Mouse (Mus musculus) adrenal gland, postnatal 14 days (tissue): ENCODE data around the gene Abcc10. TPM values are rescaled to one million over a fixed set of nuclear protein-coding genes. Genes with fewer than 3 reads are reported as not detected.

ENCODE experiments used
- DNase-seq: peaks from one replicate; pipeline ENCODE4 v3.0.0; 2021; ENCODE audit warnings: mixed read lengths
- long read RNA-seq, 2 experiments: library from polyadenylated mRNA; stranded (forward); transcript quantifications; one replicate each; pipeline ENCODE4 v2.0.0; 2021
- total RNA-seq: library from RNA; stranded (reverse); gene quantifications from 2 replicates; pipeline ENCODE4 v1.2.3, GENCODE M21; 2021

The Abcc10 gene
- 10.1 and 11.5 TPM in 2 replicates for total RNA-seq
- long read RNA-seq, experiment 1, partial matches to known transcripts: 6 of 10 reads
- long read RNA-seq, experiment 1, other reads (novel, unspliced or antisense): 2 of 10 reads
- long read RNA-seq, experiment 2, full-length matches to known transcripts: 2 of 8 reads
- long read RNA-seq, experiment 2, partial matches to known transcripts: 2 of 8 reads
- long read RNA-seq, experiment 2, other reads (novel, unspliced or antisense): 4 of 8 reads

GRCm38 (mm10) chr17:46327906-46328534 lies at the start of gene Abcc10:
Gene Abcc10 (minus strand): TSS chr17:46328352.
- peak; percentile 98 for DNase-seq

GRCm38 (mm10) chr17:46371783-46372182 lies 43.6 kb upstream of the Abcc10 start:
- DNase-seq: peak; percentile 51

GRCm38 (mm10) chr17:46351026-46351700 lies 23.0 kb upstream of the Abcc10 start:
- DNase-seq: no peak

GRCm38 (mm10) chr17:46341208-46341607 lies 13.1 kb upstream of the Abcc10 start:
- DNase-seq: no peak

- no peak for DNase-seq
These were observed 8.3 kb upstream of the Abcc10 start for GRCm38 (mm10) chr17:46336475-46336874.

GRCm38 (mm10) chr17:46328723-46329122 lies 571 bp upstream of the Abcc10 start:
- DNase-seq: no peak

- no peak for DNase-seq
These were observed 693 bp downstream of the Abcc10 start for GRCm38 (mm10) chr17:46327413-46327905.

GRCm38 (mm10) chr17:46322046-46322823 lies 5.9 kb downstream of the Abcc10 start:
- DNase-seq: no peak

GRCm38 (mm10) chr17:46320492-46320891 lies 7.7 kb downstream of the Abcc10 start:
- DNase-seq: no peak

GRCm38 (mm10) chr17:46315813-46316212 lies 12.3 kb downstream of the Abcc10 start:
- DNase-seq: no peak

- no peak for DNase-seq
These were observed 14.9 kb downstream of the Abcc10 start for GRCm38 (mm10) chr17:46313135-46313715.

GRCm38 (mm10) chr17:46310515-46310914 lies 17.6 kb downstream of the Abcc10 start:
- no peak for DNase-seq

- DNase-seq: no peak
These were observed 18.3 kb downstream of the Abcc10 start for GRCm38 (mm10) chr17:46309835-46310234.

- DNase-seq: no peak
These were observed 21.2 kb downstream of the Abcc10 start for GRCm38 (mm10) chr17:46306956-46307355.

GRCm38 (mm10) chr17:46304184-46304583 lies 24.0 kb downstream of the Abcc10 start:
- DNase-seq: no peak

- peak; percentile 45 for DNase-seq
These were observed 26.3 kb downstream of the Abcc10 start for GRCm38 (mm10) chr17:46301892-46302291.

- DNase-seq: peak; percentile 89
These were observed 29.8 kb downstream of the Abcc10 start for GRCm38 (mm10) chr17:46298220-46298913.

- peak; percentile 42 for DNase-seq
These were observed 30.6 kb downstream of the Abcc10 start, which contains the start of gene Dlk2 for GRCm38 (mm10) chr17:46297364-46298219. Gene Dlk2 (plus strand): TSS chr17:46297421.

- DNase-seq: no peak
These were observed 31.2 kb downstream of the Abcc10 start for GRCm38 (mm10) chr17:46297028-46297363.

- no peak for DNase-seq
These were observed 31.6 kb downstream of the Abcc10 start for GRCm38 (mm10) chr17:46296601-46297000.
